Mouse (Mus musculus): Measurements from ENCODE around the gene Ostc. TPM values are rescaled to one million over a fixed set of nuclear protein-coding genes. Genes with fewer than 3 reads are reported as not detected.

The Ostc gene
- polyA plus RNA-seq (2017; shearing (Covaris generic)) = 245 TPM

GRCm38 (mm10) chr3:130708967-130709924 lies at the start of gene Ostc:
Ostc (minus strand) TSS chr3:130709444.

GRCm38 (mm10) chr3:130730189-130730653 lies 21.0 kb upstream of the Ostc start, which contains the start of gene Rpl34:
Rpl34 (minus strand) TSS chr3:130730398.

Other genes with a start within 250 kb of the Ostc start
- not detected for gene Etnppl, start 92.0 kb downstream of the Ostc start, polyA plus RNA-seq (2017; shearing (Covaris generic))
- 1,138 TPM for gene Rpl34, start 21.0 kb upstream of the Ostc start, polyA plus RNA-seq (2017; shearing (Covaris generic))